Mouse (Mus musculus): Measurements from ENCODE around the gene Nfatc2. TPM values are rescaled to one million over a fixed set of nuclear protein-coding genes. Genes with fewer than 3 reads are reported as not detected.

Gene Nfatc2
- total and polyA plus RNA-seq, 2 experiments from 2014 or later = 6.4 to 7.3 TPM

DNA sequence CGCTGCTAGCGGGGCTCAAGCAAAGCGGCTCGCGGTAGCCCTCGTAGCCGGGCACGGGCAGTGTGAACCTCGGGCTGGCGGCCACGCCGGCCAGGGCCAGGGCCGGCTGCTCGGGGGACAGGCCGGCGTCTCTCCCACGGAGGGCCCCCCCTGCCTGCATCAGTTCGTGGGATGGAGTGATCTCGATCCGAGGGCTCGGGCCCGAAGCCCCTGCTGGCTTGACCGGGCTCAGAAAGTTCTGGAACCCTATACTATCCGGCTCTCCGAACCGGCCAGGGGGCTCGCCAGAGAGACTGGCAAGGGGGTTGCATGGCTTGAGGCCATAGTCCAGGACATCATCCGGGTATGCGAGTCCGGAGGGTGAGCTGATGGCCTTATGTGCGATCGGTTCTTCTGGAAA, 30.2 kb downstream of the Nfatc2 start:
- no peak overlapping the region for H3K9ac ChIP-seq (replicated peaks; ENCODE audit: low read length, poor library complexity, severe bottlenecking)
- no peaks in the 10 kb centered on the region for H3K4me1 ChIP-seq (ENCODE audit: insufficient read depth, low read length)
- 94% methylated on average over 32 of the region's 32 CpGs for WGBS
- DNase-seq (ENCODE audit: low spot score) (no peak), ATAC-seq (ENCODE audit: low FRiP score) (no peak)
- H3K4me2 ChIP-seq (ENCODE audit: low read depth, low read length, poor library complexity, severe bottlenecking) = no peak overlapping the region
- H3K4me3 ChIP-seq (ENCODE audit: low read depth, low read length) = no peak overlapping the region
- TF ChIP-seq CTCF (IDR thresholded peaks at IDR 0.05) = no peak
- no peak overlapping the region for H3K27ac ChIP-seq (ENCODE audit: low read depth, low read length)
- 0 out of 2 replicates have a peak, but pooled peaks cover 4% of the 10 kb centered on the region for H3K9me3 ChIP-seq (ENCODE audit: low read length)
- no peaks in the 10 kb centered on the region for H3K36me3 ChIP-seq (ENCODE audit: insufficient read depth, low read length)
- H3K27me3 ChIP-seq (ENCODE audit: insufficient read depth, low read length) = no peaks in the 10 kb centered on the region

DNA sequence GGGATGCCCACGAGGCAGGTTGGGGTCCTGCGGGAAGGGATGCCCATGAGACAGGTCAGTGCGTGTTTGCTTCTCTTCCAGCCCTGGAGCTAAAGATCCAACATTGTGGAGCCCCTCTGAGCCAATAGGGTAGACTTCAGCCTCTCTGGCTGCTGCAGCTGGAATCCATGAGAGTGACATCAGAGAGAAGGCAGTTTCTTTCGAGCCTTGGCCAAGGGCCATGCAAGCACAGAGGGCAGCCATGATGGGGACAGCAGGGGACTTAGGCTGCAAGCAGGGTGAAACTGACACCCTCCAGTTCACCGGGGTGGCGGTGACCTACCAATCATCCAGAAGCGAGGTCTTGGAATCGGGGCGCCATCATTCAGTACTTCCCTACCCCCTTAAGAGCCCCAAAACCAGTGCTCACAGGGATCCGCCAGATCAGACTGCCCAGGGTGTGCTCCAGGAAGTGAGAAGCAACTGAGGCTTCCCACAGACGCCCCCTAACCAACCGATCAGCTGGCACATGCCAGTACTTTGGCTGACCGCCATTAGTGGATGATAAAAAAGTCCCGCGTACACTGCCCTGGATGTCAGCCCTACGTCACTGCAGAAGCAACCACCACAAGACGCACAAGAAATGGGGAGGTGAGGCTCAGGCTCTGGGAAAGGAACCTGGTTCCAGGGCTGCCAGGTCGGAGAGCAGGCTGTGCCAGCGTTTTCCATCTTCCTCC, 35.8 kb downstream of the Nfatc2 start:
- no peak for TF ChIP-seq CTCF (IDR thresholded peaks at IDR 0.05)
- H3K9me3 ChIP-seq (ENCODE audit: low read length) = no peaks in the 10 kb centered on the region
- H3K4me1 ChIP-seq (ENCODE audit: insufficient read depth, low read length) = no peaks in the 10 kb centered on the region
- no peak for DNase-seq (ENCODE audit: low spot score)
- no peak overlapping the region for H3K4me2 ChIP-seq (ENCODE audit: low read depth, low read length, poor library complexity, severe bottlenecking)
- H3K4me3 ChIP-seq (ENCODE audit: low read depth, low read length) = no peak overlapping the region
- no peak overlapping the region for H3K9ac ChIP-seq (replicated peaks; ENCODE audit: low read length, poor library complexity, severe bottlenecking)
- ATAC-seq (ENCODE audit: low FRiP score) = no peak
- H3K36me3 ChIP-seq (ENCODE audit: insufficient read depth, low read length) = no peaks in the 10 kb centered on the region
- 82% methylated on average over 19 of the region's 19 CpGs for WGBS
- H3K27ac ChIP-seq (ENCODE audit: low read depth, low read length) = no peak overlapping the region
- no peaks in the 10 kb centered on the region for H3K27me3 ChIP-seq (ENCODE audit: insufficient read depth, low read length)

DNA sequence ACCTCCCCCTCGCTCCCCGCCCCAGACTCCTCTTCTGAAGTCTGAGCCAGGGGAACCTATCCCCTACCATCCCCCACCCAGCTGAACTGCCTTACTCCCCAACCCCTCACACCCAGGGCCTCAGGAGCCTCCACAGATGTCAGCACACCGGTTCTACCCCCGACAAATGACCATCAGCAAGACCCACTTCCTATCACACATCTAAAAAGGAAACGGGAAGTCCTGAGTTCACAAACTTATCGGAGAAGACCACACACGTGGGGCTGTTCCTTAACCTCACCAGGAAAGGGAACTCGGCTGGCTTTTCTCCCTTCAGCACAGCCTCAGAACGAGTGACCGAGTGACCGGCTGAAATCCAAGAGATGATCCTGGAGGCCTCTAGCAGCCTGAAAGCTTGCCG, 38.3 kb downstream of the Nfatc2 start:
- Histone ChIP-seq H3K27me3 (ENCODE audit: insufficient read depth, low read length) (no peaks in the 10 kb centered on the region), H3K27ac (ENCODE audit: low read depth, low read length) (no peak overlapping the region), H3K9ac (replicated peaks; ENCODE audit: low read length, poor library complexity, severe bottlenecking) (no peak overlapping the region), H3K36me3 (ENCODE audit: insufficient read depth, low read length) (no peaks in the 10 kb centered on the region), H3K4me3 (ENCODE audit: low read depth, low read length) (no peak overlapping the region), H3K4me1 (ENCODE audit: insufficient read depth, low read length) (no peaks in the 10 kb centered on the region), H3K4me2 (ENCODE audit: low read depth, low read length, poor library complexity, severe bottlenecking) (no peak overlapping the region), H3K9me3 (ENCODE audit: low read length) (no peaks in the 10 kb centered on the region)
- DNase-seq (ENCODE audit: low spot score) (no peak), ATAC-seq (ENCODE audit: low FRiP score) (no peak)
- no peak for TF ChIP-seq CTCF (IDR thresholded peaks at IDR 0.05)
- WGBS = 54% methylated on average over 12 of the region's 12 CpGs

DNA sequence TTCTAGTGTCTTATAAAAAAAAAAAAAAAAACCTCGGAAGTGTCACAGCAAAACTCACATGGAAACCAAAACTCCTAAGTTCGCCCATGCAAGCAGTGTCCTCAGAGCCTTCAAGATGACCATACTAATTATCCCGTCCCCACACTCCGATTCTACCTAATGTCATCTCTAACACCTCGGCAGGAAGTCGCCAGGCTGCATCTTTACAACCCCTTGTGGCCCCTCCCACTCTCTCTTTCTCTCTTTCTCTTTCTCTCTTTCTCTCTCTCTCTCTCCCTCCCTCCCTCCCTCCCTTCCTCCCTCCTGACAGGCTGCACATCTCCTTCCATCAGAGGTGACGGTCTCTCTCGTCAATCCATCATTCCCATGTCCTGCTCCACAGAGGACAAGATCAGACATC, 44.4 kb downstream of the Nfatc2 start:
- H3K9ac ChIP-seq (replicated peaks; ENCODE audit: low read length, poor library complexity, severe bottlenecking) = no peak overlapping the region
- no peak overlapping the region for H3K4me3 ChIP-seq (ENCODE audit: low read depth, low read length)
- ATAC-seq (ENCODE audit: low FRiP score) (no peak), DNase-seq (ENCODE audit: low spot score) (no peak)
- no peak overlapping the region for H3K4me2 ChIP-seq (ENCODE audit: low read depth, low read length, poor library complexity, severe bottlenecking)
- 68% methylated on average over 8 of the region's 8 CpGs for WGBS
- no peak for TF ChIP-seq CTCF (IDR thresholded peaks at IDR 0.05)
- H3K27ac ChIP-seq (ENCODE audit: low read depth, low read length) = no peak overlapping the region
- H3K9me3 ChIP-seq (ENCODE audit: low read length) = no peaks in the 10 kb centered on the region
- no peaks in the 10 kb centered on the region for H3K27me3 ChIP-seq (ENCODE audit: insufficient read depth, low read length)
- H3K4me1 ChIP-seq (ENCODE audit: insufficient read depth, low read length) = peaks cover 4% of the 10 kb centered on the region
- H3K36me3 ChIP-seq (ENCODE audit: insufficient read depth, low read length) = no peaks in the 10 kb centered on the region

DNA sequence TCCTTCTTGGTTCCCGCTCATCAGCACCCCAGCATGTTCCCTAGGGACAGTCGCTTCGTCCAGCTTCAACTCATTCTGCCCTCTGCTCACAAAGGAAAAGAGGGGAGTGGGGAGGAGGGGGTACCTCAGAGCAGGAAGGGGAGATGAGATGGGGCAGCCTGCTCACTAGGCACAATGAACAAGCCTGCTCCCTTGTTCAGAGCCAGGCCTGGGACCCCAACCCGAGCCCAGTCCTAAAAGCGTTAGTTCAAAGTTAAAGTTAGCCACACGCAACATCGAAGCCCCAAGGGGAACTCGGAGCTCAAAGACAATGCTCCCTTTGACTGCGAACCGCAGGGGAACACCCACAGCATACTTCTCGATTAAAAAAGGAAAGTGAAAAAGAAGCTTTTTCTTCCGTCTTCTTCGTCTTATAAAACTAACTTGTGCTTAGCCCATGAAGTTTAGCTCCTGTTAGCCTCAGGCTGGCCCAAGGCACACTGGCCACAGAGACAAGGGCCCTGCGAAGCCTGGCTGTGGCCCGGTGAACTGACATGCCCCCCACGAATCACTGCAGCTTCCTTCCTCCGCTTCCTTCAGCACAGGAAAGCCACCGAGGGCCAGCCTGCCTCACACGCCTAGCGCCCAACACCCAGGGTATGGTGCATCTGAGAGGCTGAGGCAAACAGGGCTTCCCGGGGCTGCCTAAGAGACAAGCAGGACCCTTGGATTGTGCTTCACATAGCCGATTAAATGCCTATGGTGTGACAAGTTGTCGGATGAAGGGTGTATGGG, 45.4 kb downstream of the Nfatc2 start:
- 31% methylated on average over 23 of the region's 23 CpGs for WGBS
- peaks cover 4% of the 10 kb centered on the region for H3K4me1 ChIP-seq (ENCODE audit: insufficient read depth, low read length)

DNA sequence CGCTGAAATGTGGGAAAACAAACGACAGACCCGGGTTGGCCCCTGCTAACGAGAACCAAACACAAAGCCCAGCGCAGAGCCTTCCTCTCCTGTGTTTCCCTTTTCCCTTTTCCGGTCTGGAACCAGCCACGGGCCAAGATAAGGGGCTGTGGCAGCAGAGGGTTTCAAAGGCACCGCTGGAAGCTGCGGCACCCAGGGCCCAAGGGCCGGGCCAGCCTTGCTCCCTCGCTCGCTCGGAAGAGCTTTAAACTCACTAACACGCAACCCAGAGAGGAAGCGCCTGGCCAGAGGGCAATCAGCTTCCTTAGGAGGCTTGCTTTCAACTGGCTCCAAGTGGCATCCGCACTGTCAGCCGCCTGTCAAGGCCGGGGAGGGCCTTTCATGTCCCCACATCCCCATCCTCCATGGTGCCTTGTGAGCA, 47.9 kb downstream of the Nfatc2 start:
- Histone ChIP-seq H3K4me2 (ENCODE audit: low read depth, low read length, poor library complexity, severe bottlenecking) (no peak overlapping the region), H3K27ac (ENCODE audit: low read depth, low read length) (no peak overlapping the region), H3K4me3 (ENCODE audit: low read depth, low read length) (no peak overlapping the region), H3K27me3 (ENCODE audit: insufficient read depth, low read length) (no peaks in the 10 kb centered on the region), H3K36me3 (ENCODE audit: insufficient read depth, low read length) (no peaks in the 10 kb centered on the region), H3K9me3 (ENCODE audit: low read length) (no peaks in the 10 kb centered on the region), H3K4me1 (ENCODE audit: insufficient read depth, low read length) (peaks cover 4% of the 10 kb centered on the region), H3K9ac (replicated peaks; ENCODE audit: low read length, poor library complexity, severe bottlenecking) (no peak overlapping the region)
- 53% methylated on average over 18 of the region's 18 CpGs for WGBS
- ATAC-seq (ENCODE audit: low FRiP score) = no peak
- no peak for DNase-seq (ENCODE audit: low spot score)
- no peak for TF ChIP-seq CTCF (IDR thresholded peaks at IDR 0.05)

More for the DNA sequence above, 45.4 kb downstream of the Nfatc2 start:
- Histone ChIP-seq H3K36me3 (ENCODE audit: insufficient read depth, low read length) (no peaks in the 10 kb centered on the region), H3K9ac (replicated peaks; ENCODE audit: low read length, poor library complexity, severe bottlenecking) (no peak overlapping the region), H3K4me3 (ENCODE audit: low read depth, low read length) (no peak overlapping the region), H3K27ac (ENCODE audit: low read depth, low read length) (no peak overlapping the region), H3K9me3 (ENCODE audit: low read length) (no peaks in the 10 kb centered on the region), H3K27me3 (ENCODE audit: insufficient read depth, low read length) (no peaks in the 10 kb centered on the region), H3K4me2 (ENCODE audit: low read depth, low read length, poor library complexity, severe bottlenecking) (no peak overlapping the region)
- no peak for TF ChIP-seq CTCF (IDR thresholded peaks at IDR 0.05)
- no peak for DNase-seq (ENCODE audit: low spot score)
- ATAC-seq (ENCODE audit: low FRiP score) = no peak
